Mouse (Mus musculus) megakaryocyte progenitor cell, adult 5-6 weeks (primary cell): ENCODE results near the gene Slc25a43. TPM values are rescaled to one million over a fixed set of nuclear protein-coding genes. Genes with fewer than 3 reads are reported as not detected.
A peak's percentile ranks its signal among the peaks of the same experiment; 100 is the strongest.

Source experiments
- ATAC-seq: replicated peaks from 2 replicates; pipeline ENCODE4 v1.8.0; 2016; ENCODE audit warnings: mild to moderate bottlenecking, moderate TSS enrichment, inconsistent platforms; ENCODE audit not compliant: poor library complexity
- total RNA-seq, 2 experiments: library from RNA; stranded (forward) in 1 of 2; stranded (reverse) in 1 of 2; fragments of 157-497, 149-512 nt in 1 of 2; fragments of 200-1000 nt in 1 of 2; gene quantifications; 2 replicates each; pipeline versions ENCODE4 v1.2.3 to v1.2.4; 2015 to 2017

The Slc25a43 gene
- total RNA-seq, 2 experiments from 2014 or later, result 1.8 to 3.2 TPM

DNA sequence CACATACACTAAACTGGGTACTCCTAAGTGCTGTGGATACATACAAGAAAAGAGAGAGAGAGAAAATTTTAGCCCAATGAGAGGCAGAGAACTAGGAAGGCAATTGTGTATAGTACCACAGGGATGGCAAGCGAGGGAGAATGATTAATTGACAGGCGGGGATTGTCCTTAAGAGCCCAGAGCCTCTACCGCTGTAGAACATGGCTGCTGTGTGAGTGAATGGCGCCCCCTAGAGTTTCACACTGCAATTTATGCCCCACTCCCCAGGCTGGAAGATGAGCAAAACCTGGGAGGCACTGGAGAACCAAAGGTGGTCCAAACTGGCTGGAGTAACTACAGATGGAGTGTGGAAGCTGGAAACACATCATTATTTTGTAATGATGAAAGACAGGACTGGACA, 76.7 kb downstream of the Slc25a43 start:
- ATAC-seq, result peak; percentile 94

DNA sequence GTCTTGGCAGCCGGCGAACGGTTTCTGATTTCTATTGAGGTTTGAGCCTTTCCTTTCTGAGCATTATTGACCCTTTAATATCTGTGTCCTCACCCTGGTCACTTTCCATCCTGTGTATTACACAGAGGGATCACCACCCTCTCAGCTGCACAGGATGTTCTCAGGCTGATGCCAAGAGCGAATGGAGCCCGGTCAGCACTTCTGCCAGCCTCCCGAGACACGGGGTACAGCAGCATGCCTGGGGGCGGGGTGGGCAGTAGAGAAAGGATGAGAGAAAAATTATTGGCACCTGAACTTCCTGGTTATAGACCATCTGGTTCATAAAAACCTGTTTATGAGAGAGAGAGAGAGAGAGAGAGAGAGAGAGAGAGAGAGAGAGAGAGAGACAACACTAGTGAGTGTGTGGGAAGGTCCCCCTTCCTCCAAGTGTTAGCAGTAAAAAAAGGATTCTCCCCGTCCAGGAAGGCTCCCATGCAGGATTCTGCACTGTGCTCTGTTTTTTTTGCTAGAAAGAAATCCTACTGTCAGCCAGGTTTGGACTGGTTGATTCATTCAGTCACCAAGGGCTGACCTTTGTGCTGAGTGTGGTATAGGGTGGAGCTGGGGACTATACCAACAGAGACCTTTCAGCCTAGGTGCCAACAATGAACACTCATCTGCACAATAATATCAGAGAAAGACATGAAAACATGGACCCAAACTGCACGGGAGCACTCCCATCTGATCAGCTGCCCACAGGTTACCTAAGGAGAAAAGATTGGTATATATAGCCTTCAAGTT, 80.7 kb downstream of the Slc25a43 start:
- no peak for ATAC-seq

DNA sequence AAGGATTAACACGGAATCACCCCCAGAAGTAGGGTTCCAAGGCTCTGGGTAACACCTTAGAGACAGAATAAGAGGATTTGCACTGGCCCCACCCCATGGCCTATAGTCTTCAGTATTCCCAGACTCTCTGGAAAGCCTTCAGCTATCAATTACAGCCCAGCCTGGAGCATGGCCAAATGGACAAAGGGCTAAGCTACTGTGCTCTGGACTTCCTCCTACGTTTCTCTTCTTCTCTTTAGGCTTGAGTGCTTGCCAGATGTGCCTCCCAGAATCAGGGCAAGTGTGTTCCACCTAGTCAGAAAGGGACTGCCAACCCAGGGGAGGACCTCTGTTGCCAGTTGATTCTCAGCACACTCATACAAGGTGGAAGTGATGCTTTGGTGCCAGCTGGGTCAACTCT, 81.6 kb downstream of the Slc25a43 start:
- ATAC-seq, result no peak

Other genes starting within 250 kb of the Slc25a43 start
- gene Pgrmc1, start 145.5 kb upstream of the Slc25a43 start, total RNA-seq (2015), result 59.4 and 69.0 TPM in 2 replicates
- gene Pgrmc1, start 145.5 kb upstream of the Slc25a43 start, total RNA-seq (2017), result 64.1 and 64.6 TPM in 2 replicates
- gene Akap17b, start 98.3 kb upstream of the Slc25a43 start, total RNA-seq (2015), result 1.9 and 2.3 TPM in 2 replicates
- gene Akap17b, start 98.3 kb upstream of the Slc25a43 start, total RNA-seq (2017), result 5.7 TPM in 2 replicates
- gene Slc25a5, start 52.0 kb downstream of the Slc25a43 start, total RNA-seq (2015), result 1,266 and 1,295 TPM in 2 replicates
- gene Slc25a5, start 52.0 kb downstream of the Slc25a43 start, total RNA-seq (2017), result 902 and 1,027 TPM in 2 replicates
- gene Ube2a, start 130.2 kb downstream of the Slc25a43 start, total RNA-seq (2015), result 76.8 and 92.8 TPM in 2 replicates
- gene Ube2a, start 130.2 kb downstream of the Slc25a43 start, total RNA-seq (2017), result 23.2 and 26.2 TPM in 2 replicates
- gene C330007P06Rik, start 130.5 kb downstream of the Slc25a43 start, total RNA-seq (2015), result 29.1 and 31.2 TPM in 2 replicates
- 63.5 and 75.6 TPM in 2 replicates for gene C330007P06Rik, start 130.5 kb downstream of the Slc25a43 start, total RNA-seq (2017)
- 27.8 and 31.2 TPM in 2 replicates for gene Nkrf, start 159.2 kb downstream of the Slc25a43 start, total RNA-seq (2015)
- 9.8 and 14.1 TPM in 2 replicates for gene Nkrf, start 159.2 kb downstream of the Slc25a43 start, total RNA-seq (2017)
- 50.1 and 53.5 TPM in 2 replicates for gene Sept6, start 248.1 kb downstream of the Slc25a43 start, total RNA-seq (2015)
- gene Sept6, start 248.1 kb downstream of the Slc25a43 start, total RNA-seq (2017), result 42.1 and 44.1 TPM in 2 replicates